Mouse (Mus musculus) liver, postnatal 0 days (tissue): Measurements from ENCODE around the gene Gm17324.

Source experiments
- CTCF ChIP-seq: sonication (generic); IDR thresholded peaks from 2 replicates; pipeline ENCODE4 v1.5.1; 2016; ENCODE audit warnings: antibody characterized with exemption, low read depth
- EP300 ChIP-seq: IDR thresholded peaks from 2 replicates; pipeline ENCODE4 v1.6.1; 2016; ENCODE audit warnings: antibody characterized with exemption, low read depth, mild to moderate bottlenecking

- TF ChIP-seq CTCF (no peak), EP300 (no peak)
These were observed 8.4 kb upstream of the Gm17324 start for GRCm38 (mm10) chr9:78457026-78457425.
